Mouse (Mus musculus) mouse embryonic stem cell (cell line): ENCODE data around the gene Mrpl30.

Experiments used
- in situ Hi-C, 2 experiments: fragments of 300-500 bp; cut with MboI; formaldehyde crosslinking; loops; 1 replicate in 1 of 2; 3 replicates in 1 of 2; pipeline ENCODE4 v1.14.3; 2019 to 2020; ENCODE audit warnings: low sequenced_read_pairs in 2 of 2, low pct_unique_long_range_greater_than_20kb in 1 of 2, mixed read lengths in 1 of 2; ENCODE audit not compliant: unreplicated experiment in 1 of 2

The Mrpl30 gene

DNA sequence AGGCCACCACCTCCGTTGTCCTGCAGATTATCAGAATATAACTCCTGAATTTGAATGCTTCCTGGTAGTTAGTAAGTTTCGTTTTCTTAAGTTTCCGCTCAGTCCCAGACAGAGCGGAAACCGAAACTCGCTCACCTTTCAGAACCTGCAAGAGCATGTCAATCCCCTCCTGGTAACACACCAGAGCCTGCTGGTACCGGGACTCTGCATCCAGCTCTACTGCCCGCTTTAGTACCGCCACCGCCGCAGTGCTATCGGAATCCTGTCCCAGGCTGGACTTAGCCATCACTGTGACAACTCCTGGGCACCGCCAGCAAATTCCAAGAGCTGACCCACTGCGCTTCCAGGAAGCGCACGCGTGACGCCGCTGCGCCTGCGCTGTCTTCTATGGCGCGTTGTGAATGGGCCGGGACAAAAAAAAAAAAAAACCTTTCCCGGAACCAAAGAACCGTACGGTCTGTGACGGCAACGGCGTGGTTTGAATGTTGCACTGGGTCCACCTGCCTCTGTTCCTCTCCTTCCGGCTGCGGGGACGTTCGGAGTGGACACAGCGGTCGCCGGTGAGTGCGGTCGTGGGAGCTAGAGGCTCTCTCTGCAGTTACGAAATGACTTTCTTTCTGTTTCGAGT, at the start of gene Mrpl30, which contains the start of gene Mitd1:
Mrpl30 (plus strand) TSS at position 453 of the 628 bp plus-strand sequence.
Mitd1 (minus strand) TSS at position 387 of the 628 bp plus-strand sequence.
- in situ Hi-C loops: no loop called here

- in situ Hi-C loops: no loop called here
These were observed 43.4 kb upstream of the Mrpl30 start for GRCm38 (mm10) chr1:37846878-37847277.

DNA sequence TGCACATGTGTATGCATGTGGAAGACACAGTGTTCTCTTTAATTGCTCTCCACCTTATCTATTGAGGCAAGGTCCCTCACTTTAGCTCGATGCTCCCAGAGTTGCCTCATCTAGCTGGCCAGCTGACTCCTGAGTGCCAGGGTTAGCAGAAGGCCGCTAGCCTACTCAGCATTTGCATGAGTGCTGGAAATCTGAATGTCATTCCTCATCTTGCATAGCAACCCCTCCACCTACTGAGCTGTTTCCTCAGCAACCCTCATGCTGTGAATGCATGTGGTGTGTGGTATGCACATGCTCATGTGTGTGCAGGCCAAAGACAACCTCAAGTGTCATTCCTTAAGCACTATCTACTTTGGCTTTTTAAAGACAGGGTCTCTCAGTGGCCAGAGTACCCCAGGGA, 39.6 kb upstream of the Mrpl30 start:
- in situ Hi-C loops: no loop called here

GRCm38 (mm10) chr1:37864511-37865400, 25.5 kb upstream of the Mrpl30 start:
- in situ Hi-C loops: loop anchor here in 1 of 2 experiments (10.0 kb wide), 1 partner anchor 180 kb away; no protein-coding TSS in a partner anchor

DNA sequence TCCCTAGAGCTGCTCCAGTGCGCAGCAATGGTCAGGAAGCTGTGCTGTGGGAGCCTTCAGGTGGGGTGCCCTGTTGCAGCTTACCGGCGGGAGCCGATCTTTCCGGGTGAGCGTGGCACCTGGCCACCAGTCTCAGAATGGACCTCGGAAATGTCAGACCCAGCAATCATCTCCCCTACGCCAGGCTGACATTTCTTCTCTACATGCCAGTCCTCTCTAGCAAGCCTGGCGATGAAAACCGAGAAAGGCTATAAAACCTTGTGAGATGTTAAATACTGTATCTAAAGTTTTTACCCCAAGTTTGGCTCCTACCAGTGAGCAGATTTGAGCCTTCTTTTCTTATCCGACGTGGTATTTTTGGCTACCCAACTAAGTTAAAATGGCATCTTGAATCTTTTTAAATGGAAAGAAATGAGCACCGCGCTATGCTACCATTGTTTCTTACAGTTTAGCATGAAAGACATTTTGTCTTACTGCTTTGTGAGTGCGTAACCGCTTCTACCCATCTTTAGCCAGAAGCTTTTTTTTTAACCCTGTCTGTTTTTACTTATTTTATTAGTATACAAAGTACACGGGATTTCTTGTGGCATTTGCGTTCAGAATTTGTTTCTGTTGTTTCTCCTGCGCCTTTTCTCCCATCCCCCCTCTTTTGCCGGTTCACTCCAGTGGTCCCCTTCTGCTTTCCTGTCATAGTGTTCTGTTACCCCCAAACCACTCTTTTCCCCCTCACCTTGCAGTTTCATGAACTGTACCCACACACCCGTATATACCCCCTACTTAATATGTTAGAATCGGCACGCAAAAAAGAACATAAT, 24.7 kb upstream of the Mrpl30 start:
- in situ Hi-C loops: loop anchor here in 1 of 2 experiments (10.0 kb wide), 1 partner anchor 181 kb away; no protein-coding TSS in a partner anchor

DNA sequence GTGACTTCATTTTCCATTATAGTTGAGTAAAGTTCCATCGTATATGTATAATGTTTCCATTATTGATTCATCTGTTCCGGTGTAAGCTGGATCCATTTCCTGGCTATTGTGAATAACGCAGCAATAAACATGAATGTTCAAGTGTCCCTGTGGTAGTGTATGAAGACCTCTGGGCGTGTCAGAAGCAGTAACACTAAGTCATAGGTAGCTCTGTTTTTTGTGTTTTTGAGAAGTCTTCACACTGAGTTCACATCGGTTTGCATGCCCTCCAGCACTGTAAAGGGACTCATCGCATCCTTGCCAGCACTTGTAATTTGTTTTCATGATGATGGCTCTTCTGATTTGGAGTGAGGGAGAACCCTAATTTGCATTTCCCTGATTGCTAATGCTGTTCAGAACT, 24.0 kb upstream of the Mrpl30 start, which contains the start of gene Tsga10:
Tsga10 (minus strand) TSS at position 144 of the 400 bp plus-strand sequence.
- in situ Hi-C loops: loop anchor here in 1 of 2 experiments (10.0 kb wide), 1 partner anchor 181 kb away; no protein-coding TSS in a partner anchor

DNA sequence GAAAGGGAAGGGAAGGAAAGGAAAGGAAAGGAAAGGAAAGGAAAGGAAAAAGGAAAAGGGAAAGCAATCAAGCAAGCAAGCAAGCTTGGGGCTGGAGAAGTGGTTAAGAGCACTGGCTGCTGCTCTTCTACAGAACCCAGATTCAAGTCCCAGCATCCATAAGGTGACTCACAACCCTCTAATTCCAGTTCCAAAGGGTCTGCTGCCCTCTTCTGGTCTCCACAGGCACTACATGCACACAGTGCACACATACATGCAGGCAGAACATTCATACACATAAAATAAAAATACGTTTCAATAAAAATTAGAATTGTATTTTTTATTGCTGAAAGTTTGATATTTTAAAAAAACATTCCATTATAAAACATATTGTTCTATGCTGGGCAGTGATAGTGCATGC, 23.2 kb upstream of the Mrpl30 start:
- in situ Hi-C loops: loop anchor here in 1 of 2 experiments (10.0 kb wide), 1 partner anchor 182 kb away; no protein-coding TSS in a partner anchor

DNA sequence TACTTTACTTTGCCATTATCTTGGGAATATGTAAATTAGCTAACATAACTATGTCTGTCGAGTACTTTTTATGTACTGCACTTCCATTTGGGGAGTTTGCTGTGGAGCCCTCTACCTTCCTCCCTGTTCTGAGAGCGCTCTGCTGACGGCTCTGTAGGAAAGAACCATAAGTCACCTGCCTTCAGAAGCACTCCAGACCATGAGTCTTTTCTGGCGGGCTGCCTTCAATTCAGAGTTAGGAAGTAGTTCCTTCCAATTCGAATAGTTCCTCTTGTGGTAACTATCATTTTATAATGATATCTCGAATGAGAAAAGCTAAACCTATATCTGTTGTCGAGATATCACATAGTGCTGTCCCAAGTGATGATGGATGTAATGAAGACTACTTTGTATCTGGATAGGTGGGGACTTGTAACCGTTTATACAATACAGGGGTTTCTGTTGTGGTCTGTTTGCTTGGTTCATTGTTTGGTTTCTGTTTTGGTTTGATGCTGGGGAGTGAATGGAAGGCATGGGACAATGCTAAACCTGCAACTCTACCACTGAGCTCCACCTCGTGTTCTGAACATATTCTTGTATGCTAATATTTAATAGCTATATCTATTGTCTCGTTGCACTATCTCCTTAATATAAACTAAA, 22.5 kb upstream of the Mrpl30 start:
- in situ Hi-C loops: loop anchor here in 1 of 2 experiments (10.0 kb wide), 1 partner anchor 183 kb away; no protein-coding TSS in a partner anchor

- in situ Hi-C loops: loop anchor here in 1 of 2 experiments (10.0 kb wide), 1 partner anchor 184 kb away; no protein-coding TSS in a partner anchor
These were observed 21.6 kb upstream of the Mrpl30 start for GRCm38 (mm10) chr1:37868640-37869039.

- in situ Hi-C loops: loop anchor here in 1 of 2 experiments (10.0 kb wide), 1 partner anchor 185 kb away; no protein-coding TSS in a partner anchor
These were observed 20.9 kb upstream of the Mrpl30 start for GRCm38 (mm10) chr1:37869362-37869761.

DNA sequence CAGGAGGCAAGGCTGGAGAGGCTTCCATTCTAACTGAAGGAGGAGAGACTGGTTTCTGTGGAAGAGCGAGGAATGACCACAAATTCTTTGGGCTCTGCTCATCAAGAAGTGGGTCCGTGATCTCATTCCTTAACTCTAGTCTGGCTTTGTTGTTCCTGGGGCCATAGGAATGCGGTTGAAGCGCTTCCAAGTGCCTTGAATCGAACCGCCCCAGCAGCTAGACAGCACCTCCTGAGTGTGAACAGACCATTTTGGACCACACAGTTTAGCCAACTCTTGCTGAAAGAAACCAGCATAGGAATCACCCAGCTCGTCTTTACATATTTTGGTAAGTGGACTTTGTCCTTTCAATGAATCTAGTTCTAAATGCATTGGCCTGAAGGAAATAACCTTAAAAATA, 18.6 kb upstream of the Mrpl30 start, which contains the start of gene Lipt1:
Lipt1 (plus strand) TSS at position 35 of the 400 bp plus-strand sequence.
- in situ Hi-C loops: no loop called here

- in situ Hi-C loops: no loop called here
These were observed 17.9 kb upstream of the Mrpl30 start for GRCm38 (mm10) chr1:37872131-37873067.

DNA sequence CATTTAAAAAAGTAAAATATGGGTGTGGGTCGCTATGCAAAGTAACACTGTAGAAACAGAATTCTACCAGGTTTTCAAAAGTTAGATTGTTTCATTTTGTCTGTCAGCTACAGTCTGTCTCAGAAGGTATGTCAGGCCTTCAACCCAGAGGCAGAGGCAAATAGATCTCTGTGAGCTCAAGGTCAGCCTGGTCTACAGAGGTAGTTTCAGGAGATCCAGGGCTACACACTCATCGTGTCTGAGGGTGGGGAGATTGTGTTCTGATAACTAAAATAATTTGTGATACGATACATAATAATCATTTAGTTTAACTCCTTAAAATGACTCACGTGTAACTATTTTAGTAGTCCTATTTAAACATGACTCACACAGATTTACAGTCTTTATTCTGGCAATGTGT, 17.1 kb upstream of the Mrpl30 start:
- in situ Hi-C loops: no loop called here

DNA sequence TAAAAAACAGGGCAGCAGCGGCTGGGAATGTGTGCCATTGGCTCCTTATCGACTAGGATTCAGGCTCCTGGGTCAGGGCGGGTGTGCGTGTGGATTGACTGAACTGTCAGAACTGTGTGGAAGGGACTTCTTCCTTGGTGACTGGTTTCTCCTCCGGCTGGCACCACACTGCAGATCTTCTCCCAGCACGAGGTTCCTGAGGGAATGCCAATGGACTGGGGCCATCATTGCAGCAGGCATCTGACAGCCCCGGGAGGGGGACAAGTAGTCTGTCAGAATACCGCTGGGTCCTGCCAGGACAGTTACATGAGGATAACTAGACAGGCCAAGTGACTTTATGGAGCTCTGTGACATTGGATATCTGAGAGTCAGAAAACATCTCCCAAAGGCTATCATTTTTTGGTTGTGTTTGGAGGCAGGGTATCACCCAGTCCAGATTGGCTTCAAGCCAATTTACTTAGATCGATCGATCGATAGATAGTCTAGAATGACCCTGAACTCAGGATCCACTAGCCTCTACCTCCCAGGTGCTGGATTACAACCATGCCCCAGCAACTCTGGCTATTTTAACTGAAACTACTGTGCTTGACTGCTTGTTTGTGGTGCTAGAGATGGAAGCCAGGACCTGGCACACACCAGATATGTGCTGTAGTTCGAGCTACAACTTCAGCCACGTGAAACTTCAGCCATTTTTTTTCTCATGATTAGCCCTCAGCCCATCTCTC, 12.4 kb upstream of the Mrpl30 start:
- in situ Hi-C loops: no loop called here

DNA sequence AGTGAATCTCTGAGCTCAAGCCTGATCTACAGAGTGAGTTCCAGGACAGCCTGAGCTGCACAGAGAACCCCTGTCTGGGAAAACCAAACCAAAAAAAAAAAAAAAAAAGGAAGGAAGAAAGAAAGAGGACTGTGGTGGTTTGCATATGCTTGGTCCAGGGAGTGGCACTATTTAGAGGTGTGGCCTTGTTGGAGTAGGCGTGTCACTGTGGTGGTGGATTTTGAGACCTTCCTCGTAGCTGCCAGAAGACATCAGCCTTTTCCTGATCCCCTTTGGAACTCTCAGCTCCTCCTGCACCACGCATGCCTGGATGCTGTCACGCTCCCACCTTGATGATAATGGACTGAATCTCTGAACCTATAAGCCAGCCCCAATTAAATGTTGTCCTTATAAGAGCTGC, 6.9 kb upstream of the Mrpl30 start:
- in situ Hi-C loops: no loop called here

DNA sequence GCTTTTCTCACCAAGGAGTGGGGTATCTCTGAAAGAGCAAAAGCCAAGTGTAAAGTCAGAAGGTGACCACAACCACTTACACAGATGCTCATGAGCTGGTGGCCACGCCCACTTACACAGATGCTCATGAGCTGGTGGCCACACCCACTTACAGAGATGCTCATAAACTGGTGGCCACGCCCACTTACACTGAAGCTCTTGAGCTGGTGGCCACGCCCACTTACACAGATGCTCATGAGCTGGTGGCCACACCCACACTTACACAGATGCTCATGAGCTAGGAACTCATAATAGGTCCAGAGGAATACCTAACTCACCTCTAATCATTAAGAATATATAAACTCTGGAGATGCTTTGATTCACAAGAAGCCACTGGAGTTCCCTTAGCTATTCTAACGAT, 5.8 kb upstream of the Mrpl30 start:
- in situ Hi-C loops: no loop called here
